Mouse (Mus musculus): ENCODE data around the gene Ankrd65. TPM values are rescaled to one million over a fixed set of nuclear protein-coding genes. Genes with fewer than 3 reads are reported as not detected.
"Not testable (repeated sequence)": the region's sequence is repeated elsewhere in the genome, so short reads cannot be mapped to it uniquely, and the experiment has no call there.

The Ankrd65 gene
- polyA plus RNA-seq (2015; fragmentation: Nextera tagmentation; extraction: Ambion mirVana): 0.34 and 0.46 TPM in 2 replicates

DNA sequence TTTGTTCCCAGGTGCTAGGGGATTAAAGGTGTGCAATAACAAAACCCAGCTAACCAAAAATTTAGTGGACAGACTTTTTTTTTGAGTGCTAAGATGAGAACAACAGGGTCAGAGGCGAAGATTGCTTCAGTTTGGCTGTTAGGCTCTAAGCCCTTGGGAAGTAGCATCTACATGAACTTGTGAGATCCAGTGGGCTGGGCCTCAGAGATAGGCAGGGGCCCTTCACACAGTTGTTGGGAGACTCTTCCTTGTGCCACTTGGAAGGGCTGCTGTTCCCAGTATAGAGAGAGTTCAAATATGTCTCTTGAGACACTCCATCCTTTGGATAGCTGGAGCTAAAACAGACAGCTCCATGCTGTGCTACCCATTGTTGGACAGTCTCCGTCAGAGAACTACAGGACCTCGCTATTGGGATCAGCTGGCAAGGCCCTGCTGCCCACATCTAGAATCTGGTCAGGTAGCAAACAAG lies at the start of gene Ankrd65:
TSS of gene Ankrd65 (plus strand) at position 419 of the 469 bp plus-strand sequence.
- 89% methylated on average over 3 of the region's 3 CpGs for WGBS (ENCODE audit: insufficient replicate concordance)
- H3K4me1 ChIP-seq (ENCODE audit: insufficient read depth): peaks cover 17% of the 10 kb centered on the region
- H3K27me3 ChIP-seq (ENCODE audit: insufficient read depth, low read length): no peaks in the 10 kb centered on the region
- H3K27ac ChIP-seq (ENCODE audit: low read depth): no peak within 1 kb of the TSS
- ATAC-seq: no peak
- TF ChIP-seq CTCF (IDR thresholded peaks at IDR 0.05; ENCODE audit: low read depth): no peak
- no peak for TF ChIP-seq EP300 (IDR thresholded peaks at IDR 0.05; ENCODE audit: low read depth)
- H3K4me2 ChIP-seq (ENCODE audit: low read depth, low read length): no peak within 1 kb of the TSS
- no peaks in the 10 kb centered on the region for H3K9me3 ChIP-seq (ENCODE audit: low read length)
- no peaks in the 10 kb centered on the region for H3K36me3 ChIP-seq (replicated peaks; ENCODE audit: insufficient read depth, low read length)
- H3K4me3 ChIP-seq (ENCODE audit: low read depth, low read length): no peak within 1 kb of the TSS
- DNase-seq: no peak
- no peak within 1 kb of the TSS; the same call in 1 of the 2 replicates for H3K9ac ChIP-seq (replicated peaks)

GRCm38 (mm10) chr4:155740681-155741080 lies 49.6 kb upstream of the Ankrd65 start:
- H3K27me3 ChIP-seq (ENCODE audit: insufficient read depth, low read length); H3K9ac ChIP-seq (replicated peaks); H3K4me2 ChIP-seq (ENCODE audit: low read depth, low read length); H3K9me3 ChIP-seq (ENCODE audit: low read length); H3K27ac ChIP-seq (ENCODE audit: low read depth); DNase-seq; H3K4me1 ChIP-seq (ENCODE audit: insufficient read depth); ATAC-seq; H3K4me3 ChIP-seq (ENCODE audit: low read depth, low read length): not testable (repeated sequence)
- H3K36me3 ChIP-seq (replicated peaks; ENCODE audit: insufficient read depth, low read length): peaks cover 34% of the 10 kb centered on the region
- 81% methylated on average over 10 of the region's 10 CpGs for WGBS (ENCODE audit: insufficient replicate concordance)

- no peak overlapping the region for H3K4me2 ChIP-seq (ENCODE audit: low read depth, low read length)
- H3K4me3 ChIP-seq (ENCODE audit: low read depth, low read length): no peak overlapping the region
- H3K4me1 ChIP-seq (ENCODE audit: insufficient read depth): no peaks in the 10 kb centered on the region
- H3K36me3 ChIP-seq (replicated peaks; ENCODE audit: insufficient read depth, low read length): peaks cover 48% of the 10 kb centered on the region
- DNase-seq (no peak), ATAC-seq (no peak)
- WGBS (ENCODE audit: insufficient replicate concordance): 79% methylated on average over 5 of the region's 5 CpGs
- no peaks in the 10 kb centered on the region for H3K9me3 ChIP-seq (ENCODE audit: low read length)
- H3K9ac ChIP-seq (replicated peaks): no peak overlapping the region
- H3K27ac ChIP-seq (ENCODE audit: low read depth): no peak overlapping the region
- no peaks in the 10 kb centered on the region for H3K27me3 ChIP-seq (ENCODE audit: insufficient read depth, low read length)
- no peak for TF ChIP-seq EP300 (IDR thresholded peaks at IDR 0.05; ENCODE audit: low read depth)
- TF ChIP-seq CTCF (IDR thresholded peaks at IDR 0.05; ENCODE audit: low read depth): no peak
These were observed 47.6 kb upstream of the Ankrd65 start for GRCm38 (mm10) chr4:155742684-155743083.

- H3K4me2 ChIP-seq (ENCODE audit: low read depth, low read length): no peak overlapping the region
- DNase-seq (no peak), ATAC-seq (no peak)
- H3K4me3 ChIP-seq (ENCODE audit: low read depth, low read length): no peak overlapping the region
- no peak overlapping the region for H3K9ac ChIP-seq (replicated peaks)
- peaks cover 64% of the 10 kb centered on the region for H3K36me3 ChIP-seq (replicated peaks; ENCODE audit: insufficient read depth, low read length)
- 84% methylated on average over 8 of the region's 8 CpGs for WGBS (ENCODE audit: insufficient replicate concordance)
- TF ChIP-seq EP300 (IDR thresholded peaks at IDR 0.05; ENCODE audit: low read depth): no peak
- no peak for TF ChIP-seq CTCF (IDR thresholded peaks at IDR 0.05; ENCODE audit: low read depth)
- H3K27me3 ChIP-seq (ENCODE audit: insufficient read depth, low read length): no peaks in the 10 kb centered on the region
- no peak overlapping the region for H3K27ac ChIP-seq (ENCODE audit: low read depth)
- no peaks in the 10 kb centered on the region for H3K9me3 ChIP-seq (ENCODE audit: low read length)
- H3K4me1 ChIP-seq (ENCODE audit: insufficient read depth): no peaks in the 10 kb centered on the region
These were observed 45.8 kb upstream of the Ankrd65 start for GRCm38 (mm10) chr4:155744474-155744873.

DNA sequence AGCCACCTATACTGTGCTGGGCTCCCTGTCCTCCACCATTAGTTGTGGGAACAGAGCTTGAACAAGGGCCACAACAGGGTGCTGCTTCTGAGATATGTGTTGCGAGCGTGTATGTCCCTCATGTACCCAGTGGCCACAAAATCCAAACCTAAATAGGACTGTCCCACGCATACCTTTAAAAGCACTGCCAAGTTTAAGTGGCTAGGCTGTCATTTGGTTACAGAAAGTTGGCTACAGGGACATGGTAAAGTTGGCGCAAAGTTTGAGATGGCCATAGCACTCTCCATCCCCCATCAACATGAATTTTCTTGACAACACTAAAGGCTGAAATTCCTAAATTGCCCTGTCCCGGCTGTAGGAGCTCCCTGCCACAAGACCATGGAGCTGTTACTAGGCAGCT lies 45.1 kb upstream of the Ankrd65 start:
- Histone ChIP-seq H3K4me3 (ENCODE audit: low read depth, low read length) (no peak overlapping the region), H3K4me2 (ENCODE audit: low read depth, low read length) (no peak overlapping the region), H3K27me3 (ENCODE audit: insufficient read depth, low read length) (no peaks in the 10 kb centered on the region), H3K36me3 (replicated peaks; ENCODE audit: insufficient read depth, low read length) (peaks cover 71% of the 10 kb centered on the region), H3K4me1 (ENCODE audit: insufficient read depth) (no peaks in the 10 kb centered on the region), H3K9ac (replicated peaks) (no peak overlapping the region), H3K27ac (ENCODE audit: low read depth) (no peak overlapping the region), H3K9me3 (ENCODE audit: low read length) (no peaks in the 10 kb centered on the region)
- ATAC-seq (no peak), DNase-seq (no peak)
- TF ChIP-seq EP300 (IDR thresholded peaks at IDR 0.05; ENCODE audit: low read depth) (no peak), CTCF (IDR thresholded peaks at IDR 0.05; ENCODE audit: low read depth) (no peak)
- 90% methylated on average over 5 of the region's 5 CpGs for WGBS (ENCODE audit: insufficient replicate concordance)

DNA sequence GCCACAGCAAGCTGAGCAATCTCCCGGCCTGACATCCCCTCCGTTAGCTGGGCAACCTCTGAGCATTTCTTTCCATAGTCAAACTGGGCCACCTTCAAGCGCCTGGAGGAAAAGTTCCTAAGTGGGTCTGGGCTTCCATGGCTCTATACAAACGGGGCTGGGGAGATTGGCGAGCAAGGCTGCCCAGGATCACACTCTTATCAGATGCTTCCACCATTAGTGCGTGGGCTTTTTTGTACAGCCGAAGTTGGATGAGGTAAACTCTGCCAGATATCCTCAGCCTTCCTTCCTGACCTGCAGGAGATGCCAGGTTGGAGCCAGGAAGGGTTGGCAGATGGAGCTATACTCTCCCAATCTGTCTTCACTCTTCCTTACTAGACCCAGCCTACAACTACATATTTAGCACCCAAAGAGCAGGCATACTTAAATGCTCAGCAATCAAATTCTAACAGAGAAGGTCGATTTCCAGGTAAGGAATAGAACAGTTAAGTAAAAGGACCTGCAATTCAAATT lies 44.1 kb upstream of the Ankrd65 start:
- WGBS (ENCODE audit: insufficient replicate concordance): 78% methylated on average over 8 of the region's 8 CpGs
- ATAC-seq: no peak
- H3K27ac ChIP-seq (ENCODE audit: low read depth): no peak overlapping the region
- TF ChIP-seq CTCF (IDR thresholded peaks at IDR 0.05; ENCODE audit: low read depth): no peak
- no peak for TF ChIP-seq EP300 (IDR thresholded peaks at IDR 0.05; ENCODE audit: low read depth)
- H3K27me3 ChIP-seq (ENCODE audit: insufficient read depth, low read length): no peaks in the 10 kb centered on the region
- no peaks in the 10 kb centered on the region for H3K4me1 ChIP-seq (ENCODE audit: insufficient read depth)
- H3K36me3 ChIP-seq (replicated peaks; ENCODE audit: insufficient read depth, low read length): peaks cover 77% of the 10 kb centered on the region
- H3K4me2 ChIP-seq (ENCODE audit: low read depth, low read length): no peak overlapping the region
- no peaks in the 10 kb centered on the region for H3K9me3 ChIP-seq (ENCODE audit: low read length)
- H3K4me3 ChIP-seq (ENCODE audit: low read depth, low read length): no peak overlapping the region
- H3K9ac ChIP-seq (replicated peaks): no peak overlapping the region
- DNase-seq: no peak
